Mouse (Mus musculus): Measurements from ENCODE around the gene Agbl3.

The Agbl3 gene

DNA sequence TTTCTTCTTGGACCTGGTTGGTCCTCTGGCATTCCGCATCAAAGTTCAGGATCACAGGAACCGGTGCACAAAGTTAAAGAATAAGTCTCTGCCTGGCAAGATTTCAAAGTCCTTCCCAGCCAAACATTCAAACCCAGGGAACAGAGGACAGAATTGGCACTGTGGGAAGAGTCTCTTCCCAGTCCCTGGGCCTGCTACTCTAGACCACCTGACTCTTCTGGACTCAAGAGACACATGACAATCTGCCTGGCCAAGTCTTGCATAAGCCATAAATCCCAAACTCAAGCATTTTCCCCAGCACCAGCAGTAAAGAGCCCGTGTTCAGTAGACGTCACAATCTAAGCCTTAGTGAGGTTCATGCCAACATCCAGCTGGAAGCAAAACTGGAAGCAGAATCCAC, 126.4 kb downstream of the Agbl3 start:
- DNase-seq (ENCODE audit: low spot score in 2 of 2) = no peak

DNA sequence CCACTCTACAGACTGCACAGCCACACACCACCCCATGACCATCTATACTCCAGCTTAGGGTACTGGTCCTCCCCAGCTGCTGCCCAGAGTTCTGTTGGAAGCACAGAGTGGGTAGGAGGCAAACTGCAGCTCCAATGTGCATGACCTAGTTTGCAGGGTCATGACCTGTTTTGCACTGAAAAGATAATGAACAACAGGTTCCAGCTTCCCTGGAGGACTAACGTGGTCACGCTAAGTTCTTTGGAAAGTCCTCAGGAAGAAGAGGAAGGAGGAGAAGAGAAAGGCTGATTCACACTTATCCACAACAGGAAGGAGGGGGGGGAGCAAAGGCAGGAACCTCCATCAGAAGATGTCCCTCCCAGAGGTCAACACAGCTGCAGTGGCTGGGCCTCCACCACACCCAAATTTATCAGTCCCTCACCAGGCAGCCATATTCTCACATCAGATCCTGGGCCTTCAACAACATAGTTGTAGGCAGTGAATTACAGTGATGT, 126.9 kb downstream of the Agbl3 start:
- DNase-seq (ENCODE audit: low spot score in 2 of 2) = no peak

DNA sequence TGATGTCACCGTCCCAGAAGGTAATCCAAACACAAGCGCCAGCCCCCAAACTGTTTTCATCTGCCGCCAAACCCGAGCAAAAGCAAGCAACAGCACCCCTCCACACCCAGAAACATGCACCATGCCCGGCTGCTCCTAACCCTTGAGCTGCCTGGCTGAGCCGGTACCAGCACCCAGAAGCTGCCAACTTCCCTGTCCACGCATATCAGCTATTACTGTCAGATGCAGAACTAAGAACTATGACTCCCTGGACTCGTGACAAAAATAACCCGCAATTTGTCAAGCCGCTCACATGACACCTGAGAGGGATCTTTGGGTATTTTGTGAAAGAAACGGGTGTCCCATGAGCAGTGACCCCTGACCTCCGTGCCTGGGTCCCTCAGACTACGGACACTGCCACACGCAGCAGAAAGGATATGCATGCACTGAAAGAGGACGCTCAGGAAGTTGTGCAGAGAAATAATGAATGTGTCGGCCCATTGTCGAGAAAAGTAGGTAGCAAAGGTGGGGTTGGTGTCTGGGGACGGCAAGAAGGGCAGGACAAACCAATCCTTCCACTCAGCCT, 127.5 kb downstream of the Agbl3 start:
- no peak for DNase-seq (ENCODE audit: low spot score in 2 of 2)
